Mouse (Mus musculus): ENCODE data around the gene Dip2a. TPM values are rescaled to one million over a fixed set of nuclear protein-coding genes. Genes with fewer than 3 reads are reported as not detected.

Dip2a gene
- polyA plus RNA-seq, 1 experiment, result 0.02 TPM

DNA sequence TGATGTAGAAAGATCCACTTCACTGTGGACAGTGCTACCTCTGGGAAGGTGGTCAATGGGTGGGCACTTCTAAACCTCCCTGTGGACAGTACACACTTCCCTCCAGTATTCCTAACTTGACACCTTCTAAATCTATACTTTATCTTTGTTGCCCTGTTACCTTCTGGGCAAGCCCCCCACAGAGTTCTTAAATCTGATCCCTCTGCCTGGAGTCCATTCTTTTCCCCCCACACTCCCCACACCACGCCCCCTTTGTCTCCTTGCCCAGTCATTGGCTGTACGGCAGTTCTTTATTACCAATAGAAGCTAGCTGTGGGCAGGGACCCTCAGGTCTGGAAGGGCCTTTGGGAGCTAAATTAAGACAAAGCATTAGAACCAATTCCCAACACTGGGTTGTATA is 100.0 kb downstream of the Dip2a start:
- no peaks in the 10 kb centered on the region for H3K27me3 ChIP-seq (ENCODE audit: control insufficient read depth)
- no peaks in the 10 kb centered on the region for H3K36me3 ChIP-seq (ENCODE audit: control insufficient read depth)
- no peak for TF ChIP-seq GATA1 (IDR thresholded peaks at IDR 0.05; ENCODE audit: low read length)
- TF ChIP-seq TAL1 (IDR thresholded peaks at IDR 0.05; ENCODE audit: low read length), result no peak
- H3K9me3 ChIP-seq (ENCODE audit: control insufficient read depth, low read length), result no peaks in the 10 kb centered on the region
- H3K4me3 ChIP-seq (replicated peaks), result no peak overlapping the region
- no peaks in the 10 kb centered on the region for H3K4me1 ChIP-seq (ENCODE audit: control insufficient read depth)

GRCm38 (mm10) chr10:76239401-76239800 is 105.7 kb downstream of the Dip2a start:
- no peaks in the 10 kb centered on the region for H3K9me3 ChIP-seq (ENCODE audit: control insufficient read depth, low read length)
- TF ChIP-seq GATA1 (IDR thresholded peaks at IDR 0.05; ENCODE audit: low read length) (no peak), TAL1 (IDR thresholded peaks at IDR 0.05; ENCODE audit: low read length) (no peak)
- H3K4me3 ChIP-seq (replicated peaks), result no peak overlapping the region
- H3K36me3 ChIP-seq (ENCODE audit: control insufficient read depth), result no peaks in the 10 kb centered on the region
- no peaks in the 10 kb centered on the region for H3K27me3 ChIP-seq (ENCODE audit: control insufficient read depth)
- H3K4me1 ChIP-seq (ENCODE audit: control insufficient read depth), result peaks cover 15% of the 10 kb centered on the region

DNA sequence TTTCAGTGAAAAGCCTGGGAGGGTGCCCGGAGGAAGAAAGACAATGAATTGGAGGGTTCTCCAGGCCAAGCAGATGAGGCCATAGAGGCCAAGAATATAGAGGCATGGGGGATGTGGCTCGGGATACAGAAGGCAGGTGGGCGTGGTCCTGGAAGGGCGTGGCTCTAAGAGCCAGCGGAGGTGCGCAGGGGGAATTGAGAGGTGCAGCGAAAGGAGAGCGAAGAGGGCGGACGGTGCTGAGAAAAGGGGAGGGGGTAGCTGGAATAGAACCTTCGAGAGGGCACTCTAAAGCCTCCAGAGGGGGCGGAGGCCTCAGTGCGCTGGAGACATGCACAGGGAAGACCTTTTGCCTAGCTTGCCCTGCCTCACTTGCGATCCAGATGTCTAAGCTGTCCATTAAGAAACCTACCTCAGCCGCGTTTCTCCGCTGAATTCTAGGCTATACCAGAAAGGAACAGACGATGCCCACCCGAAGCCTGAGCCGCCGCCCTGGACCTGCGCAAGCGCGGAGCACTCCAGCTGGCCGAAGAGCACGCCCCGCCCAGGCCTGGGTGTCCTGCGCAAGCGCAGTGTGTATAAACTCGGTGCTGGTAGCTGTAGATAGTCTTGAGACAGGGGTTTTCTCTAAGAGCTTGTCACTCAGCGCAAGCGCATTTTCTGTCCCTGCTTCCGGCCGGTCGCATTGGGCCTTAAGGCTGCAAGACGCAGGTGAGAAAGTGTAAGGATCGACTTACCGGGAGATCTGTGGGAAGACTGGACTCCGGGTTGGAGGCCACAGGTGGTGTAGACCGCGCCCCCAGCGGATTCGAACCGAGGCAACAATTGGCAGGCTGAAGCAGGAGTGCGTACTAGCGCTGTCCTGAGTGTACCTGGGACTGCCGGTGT is 107.5 kb downstream of the Dip2a start, which contains the start of gene Prmt2:
Prmt2 (minus strand) TSS at position 525 of the 885 bp plus-strand sequence.
- Histone ChIP-seq H3K36me3 (ENCODE audit: control insufficient read depth) (no peaks in the 10 kb centered on the region), H3K27me3 (ENCODE audit: control insufficient read depth) (no peaks in the 10 kb centered on the region), H3K4me3 (replicated peaks) (peak within 1 kb of the TSS; percentile 80), H3K4me1 (ENCODE audit: control insufficient read depth) (peaks cover 15% of the 10 kb centered on the region), H3K9me3 (ENCODE audit: control insufficient read depth, low read length) (no peaks in the 10 kb centered on the region)
- TF ChIP-seq GATA1 (IDR thresholded peaks at IDR 0.05; ENCODE audit: low read length), result no peak
- no peak for TF ChIP-seq TAL1 (IDR thresholded peaks at IDR 0.05; ENCODE audit: low read length)

DNA sequence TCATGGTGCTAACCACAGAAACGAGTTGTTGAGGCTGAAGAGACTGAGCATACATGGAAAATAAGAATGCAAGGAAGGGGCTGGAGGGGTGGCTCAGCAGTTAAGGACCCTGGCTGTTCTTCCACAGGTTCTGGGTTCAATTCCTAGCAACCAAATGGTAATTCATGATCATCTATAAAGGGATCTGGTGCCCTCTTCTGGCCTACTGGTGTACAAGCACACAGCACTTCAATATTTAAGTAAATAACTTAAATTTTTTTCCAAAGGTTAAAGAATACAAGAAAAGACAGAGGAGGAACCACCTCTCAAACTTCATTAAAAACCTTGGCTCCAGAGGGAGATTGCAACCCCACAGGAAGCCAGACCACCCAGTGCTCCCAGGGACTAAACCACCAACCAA is 115.5 kb downstream of the Dip2a start:
- no peak for TF ChIP-seq GATA1 (IDR thresholded peaks at IDR 0.05; ENCODE audit: low read length)
- no peak for TF ChIP-seq TAL1 (IDR thresholded peaks at IDR 0.05; ENCODE audit: low read length)
- no peaks in the 10 kb centered on the region for H3K36me3 ChIP-seq (ENCODE audit: control insufficient read depth)
- H3K9me3 ChIP-seq (ENCODE audit: control insufficient read depth, low read length), result no peaks in the 10 kb centered on the region
- no peaks in the 10 kb centered on the region for H3K27me3 ChIP-seq (ENCODE audit: control insufficient read depth)
- H3K4me1 ChIP-seq (ENCODE audit: control insufficient read depth), result no peaks in the 10 kb centered on the region
- no peak overlapping the region for H3K4me3 ChIP-seq (replicated peaks)

- no peak for TF ChIP-seq TAL1 (IDR thresholded peaks at IDR 0.05; ENCODE audit: low read length)
- TF ChIP-seq GATA1 (IDR thresholded peaks at IDR 0.05; ENCODE audit: low read length), result no peak
- no peaks in the 10 kb centered on the region for H3K9me3 ChIP-seq (ENCODE audit: control insufficient read depth, low read length)
These were observed 119.1 kb downstream of the Dip2a start for GRCm38 (mm10) chr10:76225944-76226343.

GRCm38 (mm10) chr10:76218240-76218639 is 126.9 kb downstream of the Dip2a start:
- TF ChIP-seq GATA1 (IDR thresholded peaks at IDR 0.05; ENCODE audit: low read length) (no peak), TAL1 (IDR thresholded peaks at IDR 0.05; ENCODE audit: low read length) (no peak)
- Histone ChIP-seq H3K4me1 (ENCODE audit: control insufficient read depth) (no peaks in the 10 kb centered on the region), H3K4me3 (replicated peaks) (no peak overlapping the region), H3K27me3 (ENCODE audit: control insufficient read depth) (no peaks in the 10 kb centered on the region), H3K9me3 (ENCODE audit: control insufficient read depth, low read length) (peaks cover 18% of the 10 kb centered on the region), H3K36me3 (ENCODE audit: control insufficient read depth) (peaks cover 4% of the 10 kb centered on the region; the same call in 1 of the 2 replicates)

More at GRCm38 (mm10) chr10:76225944-76226343, 119.1 kb downstream of the Dip2a start:
- Histone ChIP-seq H3K36me3 (ENCODE audit: control insufficient read depth) (no peaks in the 10 kb centered on the region; the same call in 1 of the 2 replicates), H3K4me3 (replicated peaks) (no peak overlapping the region), H3K4me1 (ENCODE audit: control insufficient read depth) (no peaks in the 10 kb centered on the region), H3K27me3 (ENCODE audit: control insufficient read depth) (no peaks in the 10 kb centered on the region)

DNA sequence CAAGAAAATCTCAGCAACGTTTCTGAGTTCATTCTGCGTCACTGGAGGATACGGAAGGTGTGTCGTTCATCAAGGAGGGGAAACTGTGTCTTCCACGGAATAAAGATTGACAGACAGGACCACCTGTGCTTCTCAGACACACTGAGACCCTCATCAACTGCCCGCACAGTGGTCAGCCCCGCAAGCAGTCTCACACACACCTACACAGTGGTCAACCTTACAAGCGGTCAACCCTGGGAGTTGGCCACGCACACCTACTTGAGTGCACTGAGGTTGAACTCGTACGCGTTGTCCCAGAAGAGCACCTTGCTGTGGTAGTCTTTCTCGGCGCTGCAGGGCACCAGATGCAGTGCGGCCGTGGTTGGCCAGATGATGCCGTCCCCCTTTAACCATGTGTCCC is 128.0 kb downstream of the Dip2a start:
- H3K4me3 ChIP-seq (replicated peaks), result no peak overlapping the region
- TF ChIP-seq TAL1 (IDR thresholded peaks at IDR 0.05; ENCODE audit: low read length) (no peak), GATA1 (IDR thresholded peaks at IDR 0.05; ENCODE audit: low read length) (no peak)
- H3K36me3 ChIP-seq (ENCODE audit: control insufficient read depth), result peaks cover 4% of the 10 kb centered on the region; the same call in 1 of the 2 replicates
- H3K27me3 ChIP-seq (ENCODE audit: control insufficient read depth), result no peaks in the 10 kb centered on the region
- H3K4me1 ChIP-seq (ENCODE audit: control insufficient read depth), result no peaks in the 10 kb centered on the region
- H3K9me3 ChIP-seq (ENCODE audit: control insufficient read depth, low read length), result peaks cover 18% of the 10 kb centered on the region

- Histone ChIP-seq H3K36me3 (ENCODE audit: control insufficient read depth) (peaks cover 4% of the 10 kb centered on the region; the same call in 1 of the 2 replicates), H3K27me3 (ENCODE audit: control insufficient read depth) (no peaks in the 10 kb centered on the region), H3K9me3 (ENCODE audit: control insufficient read depth, low read length) (peaks cover 18% of the 10 kb centered on the region), H3K4me1 (ENCODE audit: control insufficient read depth) (no peaks in the 10 kb centered on the region), H3K4me3 (replicated peaks) (no peak overlapping the region)
- TF ChIP-seq TAL1 (IDR thresholded peaks at IDR 0.05; ENCODE audit: low read length), result no peak
These were observed 130.9 kb downstream of the Dip2a start for GRCm38 (mm10) chr10:76214161-76214560.

- Histone ChIP-seq H3K36me3 (ENCODE audit: control insufficient read depth) (peaks cover 5% of the 10 kb centered on the region; the same call in 1 of the 2 replicates), H3K4me3 (replicated peaks) (no peak overlapping the region), H3K4me1 (ENCODE audit: control insufficient read depth) (no peaks in the 10 kb centered on the region), H3K27me3 (ENCODE audit: control insufficient read depth) (no peaks in the 10 kb centered on the region), H3K9me3 (ENCODE audit: control insufficient read depth, low read length) (peaks cover 18% of the 10 kb centered on the region)
- TF ChIP-seq GATA1 (IDR thresholded peaks at IDR 0.05; ENCODE audit: low read length) (no peak), TAL1 (IDR thresholded peaks at IDR 0.05; ENCODE audit: low read length) (no peak)
These were observed 133.0 kb downstream of the Dip2a start for GRCm38 (mm10) chr10:76212121-76212520.

All from erythroblast, embryonic 14.5 days (primary cell).